Mouse (Mus musculus): ENCODE results near the gene Tmem216. TPM values are rescaled to one million over a fixed set of nuclear protein-coding genes. Genes with fewer than 3 reads are reported as not detected.

Gene Tmem216
- polyA plus RNA-seq, 1 experiment from 2014 or later = 20.7 TPM

Other genes with a start within 250 kb of the Tmem216 start
- 0.49 and 0.80 TPM in 2 replicates for gene Syt7, start 167.1 kb downstream of the Tmem216 start, polyA plus RNA-seq (2015; fragmentation: Nextera tagmentation; extraction: Ambion mirVana)
- gene Lrrc10b, start 98.8 kb downstream of the Tmem216 start, polyA plus RNA-seq (2015; fragmentation: Nextera tagmentation; extraction: Ambion mirVana) = 0.21 and 0.31 TPM in 2 replicates
- 0.13 and 1.00 TPM in 2 replicates for gene Ppp1r32, start 73.3 kb downstream of the Tmem216 start, polyA plus RNA-seq (2015; fragmentation: Nextera tagmentation; extraction: Ambion mirVana)
- gene Cpsf7, start 31.0 kb downstream of the Tmem216 start, polyA plus RNA-seq (2015; fragmentation: Nextera tagmentation; extraction: Ambion mirVana) = 27.7 and 33.1 TPM in 2 replicates
- gene Sdhaf2, start 30.1 kb downstream of the Tmem216 start, polyA plus RNA-seq (2015; fragmentation: Nextera tagmentation; extraction: Ambion mirVana) = 53.6 and 54.6 TPM in 2 replicates
- gene Cyb561a3, start 20.9 kb upstream of the Tmem216 start, polyA plus RNA-seq (2015; fragmentation: Nextera tagmentation; extraction: Ambion mirVana) = 20.6 and 22.8 TPM in 2 replicates
- gene Tmem138, start 21.1 kb upstream of the Tmem216 start, polyA plus RNA-seq (2015; fragmentation: Nextera tagmentation; extraction: Ambion mirVana) = 25.1 TPM in 2 replicates
- 276 and 277 TPM in 2 replicates for gene Ddb1, start 49.1 kb upstream of the Tmem216 start, polyA plus RNA-seq (2015; fragmentation: Nextera tagmentation; extraction: Ambion mirVana)
- 11.4 TPM in 2 replicates for gene Tkfc, start 49.4 kb upstream of the Tmem216 start, polyA plus RNA-seq (2015; fragmentation: Nextera tagmentation; extraction: Ambion mirVana)
- gene Vwce, start 78.0 kb upstream of the Tmem216 start, polyA plus RNA-seq (2015; fragmentation: Nextera tagmentation; extraction: Ambion mirVana) = 1.7 and 2.1 TPM in 2 replicates
- not detected in 2 replicates for gene Pga5, start 121.8 kb upstream of the Tmem216 start, polyA plus RNA-seq (2015; fragmentation: Nextera tagmentation; extraction: Ambion mirVana)
- gene Vps37c, start 132.5 kb upstream of the Tmem216 start, polyA plus RNA-seq (2015; fragmentation: Nextera tagmentation; extraction: Ambion mirVana) = 29.3 and 30.4 TPM in 2 replicates
- 1.6 and 3.0 TPM in 2 replicates for gene Cd5, start 182.8 kb upstream of the Tmem216 start, polyA plus RNA-seq (2015; fragmentation: Nextera tagmentation; extraction: Ambion mirVana)

All from heart, embryonic 16.5 days (tissue).